Comparison of ENCODE assay signal across 8 mouse cellular contexts in genomic region chr5:96160467-96161262, GRCm38 (mm10). TPM values are rescaled to one million over a fixed set of nuclear protein-coding genes. Genes with fewer than 3 reads are reported as not detected.
DNase-seq lines count a peak whose midpoint lies in the region; ATAC-seq and TF ChIP-seq lines count a peak whose summit lies in the region.

No protein-coding gene starts in this region.

- no peak for TF ChIP-seq POLR2A in kidney, adult 2 months (IDR thresholded peaks at IDR 0.05; ENCODE audit: low read depth, low read length)
- no peak for TF ChIP-seq POLR2A in myocyte (IDR thresholded peaks at IDR 0.05; ENCODE audit: insufficient read length, low read depth)
- no peak for TF ChIP-seq POLR2A in testis, adult 2 months (IDR thresholded peaks at IDR 0.05; ENCODE audit: control insufficient read depth, low read depth, low read length)

- DNase-seq in ovary, postnatal 10 days (ENCODE audit: low spot score): peak; percentile 16
- no peak for DNase-seq in ovary, adult 18-20 months (ENCODE audit: low spot score)
- peak; percentile 28 for DNase-seq in cerebellum, adult 9-11 months
- peak; percentile 67 to 74 for DNase-seq in heart, adult 18-20 months
- peak; percentile 66 for DNase-seq in kidney, adult 2 months

- H3K4me3 ChIP-seq in kidney, adult 2 months (ENCODE audit: insufficient read depth, low read depth, low read length): peak overlapping the region; percentile 89
- H3K4me3 ChIP-seq in liver, embryonic 12.5 days: peak overlapping the region; percentile 95
- H3K4me3 ChIP-seq in myocyte: peak overlapping the region; percentile 75
- peak overlapping the region; percentile 89 for H3K4me3 ChIP-seq in testis, adult 2 months (ENCODE audit: control insufficient read depth, low read depth, low read length)

- no peaks in the 10 kb centered on the region for H3K36me3 ChIP-seq in kidney, adult 2 months (ENCODE audit: control insufficient read depth, insufficient read depth, low read length)
- no peaks in the 10 kb centered on the region for H3K36me3 ChIP-seq in liver, embryonic 12.5 days
- H3K36me3 ChIP-seq in myocyte (ENCODE audit: control insufficient read depth, insufficient read depth): no peaks in the 10 kb centered on the region
- H3K36me3 ChIP-seq in testis, adult 2 months (ENCODE audit: control insufficient read depth, insufficient read depth, low read length): no peaks in the 10 kb centered on the region

- H3K9ac ChIP-seq in liver, embryonic 12.5 days: peak overlapping the region; percentile 94

- no peak for ATAC-seq in liver, embryonic 12.5 days

- peak overlapping the region; percentile 89 for H3K27ac ChIP-seq in kidney, adult 2 months (ENCODE audit: insufficient read depth, low read depth, low read length)
- peak overlapping the region; percentile 98 for H3K27ac ChIP-seq in liver, embryonic 12.5 days
- peak overlapping the region; percentile 87 for H3K27ac ChIP-seq in testis, adult 2 months (ENCODE audit: control insufficient read depth, insufficient read depth, low read depth, low read length)

- H3K4me2 ChIP-seq in liver, embryonic 12.5 days: peak overlapping the region; percentile 96
- peak overlapping the region; percentile 59 for H3K4me2 ChIP-seq in myocyte (ENCODE audit: low read depth)

- WGBS in kidney, adult 2 months: under 1% methylated on average over 50 of the region's 50 CpGs
- WGBS in liver, embryonic 12.5 days (ENCODE audit: insufficient replicate concordance): under 1% methylated on average over 39 of the region's 50 CpGs

- peaks cover 3% of the 10 kb centered on the region; the same call in 1 of the 2 replicates for H3K4me1 ChIP-seq in kidney, adult 2 months (ENCODE audit: control insufficient read depth, insufficient read depth, low read length)
- H3K4me1 ChIP-seq in liver, embryonic 12.5 days: peaks cover 26% of the 10 kb centered on the region
- H3K4me1 ChIP-seq in testis, adult 2 months (ENCODE audit: control insufficient read depth, insufficient read depth, low read length): peaks cover 5% of the 10 kb centered on the region

- H3ac ChIP-seq in myocyte (ENCODE audit: control insufficient read depth, insufficient read length): peak overlapping the region; percentile 100

- H3K9me3 ChIP-seq in liver, embryonic 12.5 days (replicated peaks): no peaks in the 10 kb centered on the region

- H3K79me2 ChIP-seq in myocyte (ENCODE audit: control insufficient read depth, insufficient read depth): peaks cover 58% of the 10 kb centered on the region

- TF ChIP-seq CTCF in kidney, adult 2 months (conservative IDR thresholded peaks at IDR 0.05; ENCODE audit: insufficient read depth, insufficient read length, low read depth, low read length): no peak
- TF ChIP-seq CTCF in testis, adult 2 months (IDR thresholded peaks at IDR 0.05; ENCODE audit: control insufficient read depth, insufficient read depth, insufficient replicate concordance, low read depth, low read length): no peak

- H3K27me3 ChIP-seq in kidney, adult 2 months (replicated peaks; ENCODE audit: control insufficient read depth, insufficient read depth, low read length): no peaks in the 10 kb centered on the region
- H3K27me3 ChIP-seq in liver, embryonic 12.5 days (replicated peaks): no peaks in the 10 kb centered on the region
- H3K27me3 ChIP-seq in myocyte (ENCODE audit: control insufficient read depth, insufficient read depth, insufficient read length): no peaks in the 10 kb centered on the region
- H3K27me3 ChIP-seq in testis, adult 2 months (ENCODE audit: control insufficient read depth, insufficient read depth, low read length): no peaks in the 10 kb centered on the region

TF ChIP-seq in myocyte, 11 proteins besides CTCF, POLR2A, EP300 and RAD21:
- TF ChIP-seq SRF (IDR thresholded peaks at IDR 0.05; ENCODE audit: control insufficient read depth, insufficient read length, low read depth): no peak
- TF ChIP-seq TCF3 (IDR thresholded peaks at IDR 0.05; ENCODE audit: insufficient read length, low read depth): no peak
- no peak for TF ChIP-seq REST (IDR thresholded peaks at IDR 0.05; ENCODE audit: insufficient read depth, insufficient read length)
- TF ChIP-seq E2F4 (IDR thresholded peaks at IDR 0.05; ENCODE audit: insufficient read depth): no peak
- TF ChIP-seq TCF12 (IDR thresholded peaks at IDR 0.05; ENCODE audit: insufficient read depth, poor library complexity, severe bottlenecking): no peak
- no peak for TF ChIP-seq USF1 (IDR thresholded peaks at IDR 0.05; ENCODE audit: low read depth)
- TF ChIP-seq MAX (IDR thresholded peaks at IDR 0.05; ENCODE audit: low read depth): no peak
- no peak for TF ChIP-seq MYOD1 (IDR thresholded peaks at IDR 0.05; ENCODE audit: control insufficient read depth in 1 of 3, insufficient read length in 2 of 3, low read depth in 2 of 3)
- TF ChIP-seq CEBPB (IDR thresholded peaks at IDR 0.05; ENCODE audit: insufficient read depth, poor library complexity, severe bottlenecking): no peak
- TF ChIP-seq MYOG (IDR thresholded peaks at IDR 0.05; ENCODE audit: control insufficient read depth in 1 of 3, insufficient read depth in 1 of 3, insufficient read length in 2 of 3, low read depth in 2 of 3): no peak
- TF ChIP-seq POLR2AphosphoS2 (IDR thresholded peaks at IDR 0.05; ENCODE audit: insufficient read length, low read depth): no peak

RNA-seq across cellular contexts. Expression of gene Cnot6l, which starts 3.3 kb away (rescaled TPM):
- total RNA-seq in heart, adult 18-20 months (2021): 10 to 100 TPM; 45.4 to 51.7 TPM
- polyA plus RNA-seq in kidney, adult 2 months (2012; rRNA removed): 7.2 and 9.9 TPM in 2 replicates
- 9.1 and 12.1 TPM in 2 replicates for polyA plus RNA-seq in liver, embryonic 12.5 days (2016; fragmentation: Nextera tagmentation; extraction: Ambion mirVana)
- 26.5 TPM for polyA plus RNA-seq in myocyte (2012; fragmentation: generic; extraction: Trizol)
- polyA plus RNA-seq in testis, adult 2 months (2012; rRNA removed): 3.5 and 4.7 TPM in 2 replicates

RNA-seq across cellular contexts. Expression of gene Mrpl1, which starts 48.6 kb away (rescaled TPM):
- 10 to 100 TPM; 32.0 to 32.3 TPM for total RNA-seq in heart, adult 18-20 months (2021)
- polyA plus RNA-seq in kidney, adult 2 months (2012; rRNA removed): 5.5 and 6.6 TPM in 2 replicates
- 22.3 and 23.6 TPM in 2 replicates for polyA plus RNA-seq in liver, embryonic 12.5 days (2016; fragmentation: Nextera tagmentation; extraction: Ambion mirVana)
- polyA plus RNA-seq in myocyte (2012; fragmentation: generic; extraction: Trizol): 7.5 TPM
- 8.3 and 9.0 TPM in 2 replicates for polyA plus RNA-seq in testis, adult 2 months (2012; rRNA removed)
